Mouse (Mus musculus) forebrain, embryonic 13.5 days (tissue): ENCODE data around the gene Sdc1. TPM values are rescaled to one million over a fixed set of nuclear protein-coding genes. Genes with fewer than 3 reads are reported as not detected.
A peak's percentile ranks its signal among the peaks of the same experiment; 100 is the strongest.

Experiments used
- ATAC-seq: fragments of 200-750 bp; cut with Nextera tagmentation; 2 replicates; pipeline ENCODE4 v1.8.0; 2017
- H3K27ac ChIP-seq: fragments of 300-500 bp; sonication (generic); 2 replicates; pipeline ENCODE4 v1.5.1; 2015; ENCODE audit warnings: inconsistent platforms, mild to moderate bottlenecking, moderate library complexity
- H3K27me3 ChIP-seq: fragments of 300-500 bp; sonication (generic); 2 replicates; pipeline ENCODE4 v1.6.1; 2015; ENCODE audit warnings: mild to moderate bottlenecking, inconsistent platforms
- H3K36me3 ChIP-seq: fragments of 300-500 bp; sonication (generic); 2 replicates; pipeline ENCODE4 v1.6.1; 2015; ENCODE audit warnings: mild to moderate bottlenecking, inconsistent platforms; ENCODE audit not compliant: poor library complexity, severe bottlenecking
- H3K4me1 ChIP-seq: fragments of 300-500 bp; sonication (generic); 2 replicates; pipeline ENCODE4 v1.6.1; 2015; ENCODE audit warnings: inconsistent platforms
- H3K4me2 ChIP-seq: fragments of 300-500 bp; sonication (generic); 2 replicates; pipeline ENCODE4 v1.6.1; 2015; ENCODE audit warnings: inconsistent platforms, mild to moderate bottlenecking, moderate library complexity
- H3K4me3 ChIP-seq: fragments of 300-500 bp; sonication (generic); 2 replicates; pipeline ENCODE4 v1.5.1; 2015; ENCODE audit warnings: mild to moderate bottlenecking, inconsistent platforms
- H3K9ac ChIP-seq: fragments of 300-500 bp; sonication (generic); 2 replicates; pipeline ENCODE4 v1.6.1; 2015; ENCODE audit warnings: mild to moderate bottlenecking, inconsistent platforms
- H3K9me3 ChIP-seq: fragments of 300-500 bp; sonication (generic); replicated peaks from 2 replicates; pipeline ENCODE4 v1.6.1; 2016; ENCODE audit warnings: inconsistent platforms
- WGBS: fragments of 180-500 bp; shearing (Covaris S2); methylation state at CpG from one replicate; pipeline ENCODE4 v1.1.7; 2015; 5-methylcytosine and 5-hydroxymethylcytosine counted together
- polyA plus RNA-seq: library from polyadenylated mRNA; unstranded; fragments of >200 nt; fragmentation: Nextera tagmentation; extraction: Ambion mirVana; gene quantifications from 2 replicates; pipeline ENCODE4 v1.2.1, GENCODE M21; 2015

The Sdc1 gene
- polyA plus RNA-seq, 1 experiment from 2014 or later = 38.2 TPM

DNA sequence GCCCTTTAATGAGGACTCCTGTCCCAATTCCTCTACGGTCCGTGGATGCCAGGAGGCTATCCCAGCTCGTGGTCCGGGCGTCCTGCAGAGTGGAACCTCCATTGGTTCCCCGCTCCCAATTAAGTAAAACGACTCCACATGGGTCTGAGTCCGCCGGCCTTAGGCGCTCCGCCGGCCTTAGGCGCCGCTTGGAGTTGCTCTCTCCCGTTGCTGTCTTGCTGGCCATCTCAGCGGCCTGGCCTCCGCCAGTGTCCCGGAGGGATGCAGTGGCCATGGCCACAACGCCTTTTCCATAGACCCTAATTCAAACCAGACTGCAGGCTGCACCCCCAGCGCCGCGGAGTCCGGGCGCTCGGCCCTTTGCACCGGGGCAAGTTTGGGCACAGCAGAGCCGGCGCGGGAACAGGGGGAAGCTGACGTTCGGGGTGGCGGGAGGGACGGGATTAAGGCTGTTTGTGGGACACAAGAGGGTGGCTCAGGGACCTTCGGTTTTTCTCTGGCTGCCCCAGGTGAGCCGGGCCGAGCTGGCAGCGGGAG lies 789 bp downstream of the Sdc1 start:
- peaks cover 18% of the 10 kb centered on the region for H3K4me1 ChIP-seq
- peak overlapping the region; percentile 85 for H3K9ac ChIP-seq
- peak overlapping the region; percentile 88 for H3K4me3 ChIP-seq
- H3K27ac ChIP-seq = peak overlapping the region; percentile 82
- H3K4me2 ChIP-seq = peak overlapping the region; percentile 92
- WGBS = 0% methylated on average over 37 of the region's 37 CpGs
- peak; percentile 28 for ATAC-seq
- H3K36me3 ChIP-seq = no peaks in the 10 kb centered on the region
- no peaks in the 10 kb centered on the region for H3K27me3 ChIP-seq
- no peaks in the 10 kb centered on the region for H3K9me3 ChIP-seq

DNA sequence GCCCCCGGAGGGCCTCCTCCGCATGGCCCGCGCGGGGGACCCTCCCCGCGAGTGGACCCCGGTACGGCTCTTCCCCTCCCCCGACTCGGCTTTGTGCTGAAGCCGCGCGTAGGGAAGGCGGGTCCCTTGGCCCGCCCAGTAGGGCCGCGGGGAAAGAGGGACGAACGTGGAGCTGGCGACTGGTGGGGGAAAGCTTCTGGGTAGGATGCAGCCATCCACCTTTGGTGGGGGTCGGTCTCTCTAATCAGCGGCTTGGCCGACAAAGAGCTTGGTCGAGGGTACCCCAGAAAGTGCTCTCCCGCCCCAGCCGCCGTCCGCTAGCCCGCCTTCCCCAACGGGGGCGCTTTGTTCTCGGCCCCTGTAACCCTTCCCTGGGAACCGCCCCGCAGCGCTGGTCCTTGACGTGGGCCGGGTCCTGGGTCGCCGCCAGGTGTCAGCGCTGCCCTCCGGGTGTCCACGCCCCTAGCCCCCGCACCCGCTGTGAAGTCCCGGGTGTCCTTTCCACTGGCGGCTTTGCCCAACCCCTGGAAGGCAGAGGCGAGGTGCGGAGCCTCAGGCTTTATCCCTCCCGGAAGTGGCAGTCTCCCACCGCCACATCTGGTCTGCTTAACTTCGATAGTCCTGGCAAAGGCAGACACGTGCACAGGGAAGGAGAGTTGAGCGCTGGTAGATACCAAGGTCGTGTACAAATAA lies 1.5 kb downstream of the Sdc1 start:
- peak overlapping the region; percentile 92 for H3K4me2 ChIP-seq
- H3K9me3 ChIP-seq = no peaks in the 10 kb centered on the region
- no peaks in the 10 kb centered on the region for H3K36me3 ChIP-seq
- under 1% methylated on average over 53 of the region's 55 CpGs for WGBS
- H3K27ac ChIP-seq = peak overlapping the region; percentile 82
- H3K4me3 ChIP-seq = peak overlapping the region; percentile 88
- H3K27me3 ChIP-seq = no peaks in the 10 kb centered on the region
- peaks cover 18% of the 10 kb centered on the region for H3K4me1 ChIP-seq
- peak overlapping the region; percentile 85 for H3K9ac ChIP-seq
- peak; percentile 61 for ATAC-seq

DNA sequence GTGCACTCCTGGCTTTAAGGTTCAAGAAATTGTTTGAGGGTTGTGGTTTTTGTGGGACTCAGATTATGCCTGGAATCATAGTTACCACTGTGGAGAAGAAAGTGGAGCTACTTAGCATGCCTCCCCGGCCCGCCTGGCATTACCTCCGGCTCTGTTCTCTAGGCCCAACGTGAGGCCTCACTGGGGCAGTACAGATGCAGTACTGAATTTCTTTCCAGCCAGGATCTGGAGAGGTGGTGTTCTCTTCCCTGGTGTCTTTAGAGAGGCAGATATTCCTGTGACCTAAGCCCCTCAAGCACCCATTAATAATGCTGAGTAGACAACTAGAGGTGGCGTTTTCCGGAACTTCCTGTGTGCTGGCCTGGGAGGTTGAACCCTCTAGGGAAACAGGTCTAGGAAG lies 2.2 kb downstream of the Sdc1 start:
- Histone ChIP-seq H3K4me1 (peaks cover 18% of the 10 kb centered on the region), H3K27me3 (no peaks in the 10 kb centered on the region), H3K9me3 (no peaks in the 10 kb centered on the region), H3K4me2 (peak overlapping the region; percentile 92), H3K4me3 (peak overlapping the region; percentile 88), H3K36me3 (no peaks in the 10 kb centered on the region), H3K27ac (no peak overlapping the region), H3K9ac (peak overlapping the region; percentile 85)
- 25% methylated on average over 6 of the region's 6 CpGs for WGBS
- no peak for ATAC-seq

DNA sequence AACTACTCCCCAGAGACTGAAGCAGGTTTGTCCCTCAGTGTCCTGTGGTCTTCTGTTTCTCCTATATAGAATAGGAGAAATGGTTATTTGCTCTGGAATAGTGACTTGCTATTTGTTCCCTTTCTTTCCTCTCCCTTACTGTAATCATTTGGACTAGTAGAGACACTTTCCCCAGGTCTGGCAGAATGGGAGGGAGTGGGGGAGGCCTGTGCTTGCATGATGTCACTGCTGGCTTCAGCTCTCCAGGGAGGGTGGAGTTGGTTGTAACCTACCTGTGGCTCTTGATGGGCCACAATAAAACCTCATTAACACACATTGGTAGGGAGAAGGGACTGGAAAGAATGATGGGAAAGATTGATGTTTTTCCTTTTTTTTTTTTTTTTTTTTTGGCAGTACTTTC lies 3.1 kb downstream of the Sdc1 start:
- H3K4me2 ChIP-seq = peak overlapping the region; percentile 92; the same call in 1 of the 2 replicates
- 0 out of 2 replicates have a peak overlapping the region, but pooled peaks have one; percentile 85 for H3K9ac ChIP-seq

DNA sequence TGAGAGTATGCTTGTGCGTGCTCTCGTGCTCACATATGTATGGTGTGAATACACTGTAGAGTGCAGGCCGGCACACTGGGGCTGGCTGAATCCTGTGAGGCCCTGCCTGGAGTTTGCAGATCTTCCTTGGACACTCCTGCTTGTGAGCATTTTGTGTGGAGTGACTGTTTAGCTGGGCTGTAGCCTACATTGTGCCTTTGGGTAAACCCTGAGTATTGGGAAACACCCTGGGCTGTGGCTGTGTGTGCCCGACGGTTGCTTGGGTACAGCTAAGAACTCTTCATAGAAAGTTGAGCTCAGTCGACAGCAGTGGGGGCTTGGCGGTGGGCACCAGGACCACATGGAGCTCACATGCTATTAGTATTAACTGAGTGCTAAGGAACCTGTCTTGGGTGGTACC lies 5.1 kb downstream of the Sdc1 start:
- Histone ChIP-seq H3K27ac (no peak overlapping the region), H3K9ac (no peak overlapping the region), H3K4me3 (no peak overlapping the region), H3K4me2 (no peak overlapping the region), H3K9me3 (no peaks in the 10 kb centered on the region), H3K4me1 (peaks cover 15% of the 10 kb centered on the region), H3K27me3 (no peaks in the 10 kb centered on the region), H3K36me3 (no peaks in the 10 kb centered on the region)
- 92% methylated on average over 7 of the region's 7 CpGs for WGBS
- no peak for ATAC-seq

More for the DNA sequence above, 3.1 kb downstream of the Sdc1 start:
- Histone ChIP-seq H3K4me3 (peak overlapping the region; percentile 88; the same call in 1 of the 2 replicates), H3K4me1 (peaks cover 18% of the 10 kb centered on the region), H3K36me3 (no peaks in the 10 kb centered on the region), H3K27me3 (no peaks in the 10 kb centered on the region), H3K9me3 (no peaks in the 10 kb centered on the region), H3K27ac (no peak overlapping the region)
- ATAC-seq = no peak

DNA sequence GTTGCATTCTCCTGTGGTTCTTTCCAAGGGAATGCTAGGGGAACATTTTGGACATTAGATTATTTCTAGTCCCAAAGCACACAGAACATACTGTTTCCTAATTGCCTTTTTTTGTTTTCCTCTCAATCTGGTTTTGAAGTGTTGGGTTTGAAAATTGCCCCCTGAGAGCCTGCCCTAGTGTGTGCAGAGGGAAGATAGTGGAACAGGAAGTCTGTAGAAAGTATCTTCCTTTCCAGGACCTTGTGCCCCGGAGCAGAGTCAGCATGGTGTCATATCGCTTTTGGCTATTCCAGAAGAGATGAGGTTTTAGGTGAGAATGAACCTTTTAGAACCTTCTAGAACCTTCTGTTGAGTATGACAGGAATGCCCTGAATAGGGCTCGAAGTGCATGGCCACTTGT lies 5.6 kb downstream of the Sdc1 start:
- no peak overlapping the region for H3K4me2 ChIP-seq
- no peak overlapping the region for H3K4me3 ChIP-seq
- H3K9ac ChIP-seq = no peak overlapping the region
- H3K9me3 ChIP-seq = no peaks in the 10 kb centered on the region
- peaks cover 15% of the 10 kb centered on the region for H3K4me1 ChIP-seq
- H3K27ac ChIP-seq = no peak overlapping the region
- H3K27me3 ChIP-seq = no peaks in the 10 kb centered on the region
- ATAC-seq = no peak
- H3K36me3 ChIP-seq = no peaks in the 10 kb centered on the region
- 95% methylated on average over 3 of the region's 3 CpGs for WGBS

DNA sequence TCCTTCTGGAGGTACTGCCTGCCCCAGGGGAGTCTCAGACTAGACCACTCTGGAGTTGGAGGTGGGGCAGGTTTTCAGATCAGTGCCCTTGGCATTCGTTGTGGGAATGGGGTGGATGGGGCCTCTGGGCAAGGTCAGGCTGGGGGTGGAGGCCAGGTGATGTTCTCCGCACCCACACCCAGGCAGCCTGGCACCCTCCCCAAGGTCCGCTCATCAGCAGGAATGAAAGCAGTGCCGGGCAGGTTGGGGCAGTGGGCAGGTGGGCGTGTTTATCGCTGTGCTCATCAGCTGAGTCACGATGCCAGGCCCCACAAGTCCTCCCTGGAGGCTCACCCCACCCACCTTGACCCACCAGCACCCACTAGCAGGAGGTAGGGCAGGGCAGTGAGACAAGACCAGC lies 7.0 kb downstream of the Sdc1 start:
- ATAC-seq = no peak
- no peak overlapping the region for H3K4me2 ChIP-seq
- no peak overlapping the region for H3K9ac ChIP-seq
- 93% methylated on average over 7 of the region's 7 CpGs for WGBS
- H3K4me3 ChIP-seq = no peak overlapping the region
- no peak overlapping the region for H3K27ac ChIP-seq
- H3K27me3 ChIP-seq = no peaks in the 10 kb centered on the region
- H3K36me3 ChIP-seq = no peaks in the 10 kb centered on the region
- H3K4me1 ChIP-seq = peaks cover 12% of the 10 kb centered on the region
- H3K9me3 ChIP-seq = no peaks in the 10 kb centered on the region

DNA sequence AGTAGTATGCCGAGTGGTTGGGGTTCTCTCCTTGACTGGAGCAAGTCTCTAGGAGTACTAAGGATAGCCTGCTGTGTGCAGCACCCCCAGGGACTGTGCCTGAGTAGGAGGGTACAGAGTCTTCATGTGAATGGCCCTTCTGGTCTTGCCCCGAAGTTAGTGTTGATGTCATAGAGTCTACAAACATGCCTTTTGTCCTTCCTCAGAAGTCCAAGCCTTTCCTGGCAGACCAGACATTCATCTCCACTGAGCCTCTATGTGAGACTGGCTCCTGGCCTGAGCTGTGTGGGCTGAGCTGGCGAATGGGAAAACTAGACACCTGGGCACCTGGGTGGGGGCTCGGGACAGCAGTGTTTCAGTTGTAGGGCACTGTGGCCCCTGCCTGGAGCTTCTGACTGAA lies 8.7 kb downstream of the Sdc1 start:
- ATAC-seq = no peak
- H3K36me3 ChIP-seq = no peaks in the 10 kb centered on the region
- no peaks in the 10 kb centered on the region for H3K4me1 ChIP-seq
- no peaks in the 10 kb centered on the region for H3K9me3 ChIP-seq
- H3K9ac ChIP-seq = no peak overlapping the region
- H3K27me3 ChIP-seq = no peaks in the 10 kb centered on the region
- no peak overlapping the region for H3K27ac ChIP-seq
- no peak overlapping the region for H3K4me2 ChIP-seq
- WGBS = 73% methylated on average over 4 of the region's 4 CpGs
- no peak overlapping the region for H3K4me3 ChIP-seq

DNA sequence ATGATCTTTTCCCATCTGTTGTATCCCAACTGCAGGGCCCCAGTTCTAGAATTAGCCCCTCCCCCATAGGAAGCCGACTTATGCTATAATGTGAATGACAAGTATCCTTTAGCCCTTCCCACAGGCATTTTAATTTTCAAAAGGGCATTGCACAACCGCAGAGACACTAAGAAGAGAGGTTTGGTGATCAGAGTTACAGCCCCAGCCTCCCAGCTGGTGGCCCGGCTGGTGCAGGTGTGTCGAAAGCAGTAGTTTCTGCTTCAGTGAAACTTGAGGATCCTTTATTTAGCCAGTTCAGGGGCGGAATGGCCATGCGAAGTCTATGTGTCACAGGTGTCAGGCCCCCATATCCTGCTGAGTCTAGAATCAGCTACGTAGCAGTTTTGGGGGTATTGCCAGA lies 10.0 kb downstream of the Sdc1 start:
- H3K27ac ChIP-seq = no peak overlapping the region
- H3K4me1 ChIP-seq = no peaks in the 10 kb centered on the region
- H3K4me3 ChIP-seq = no peak overlapping the region
- no peak for ATAC-seq
- H3K36me3 ChIP-seq = no peaks in the 10 kb centered on the region
- H3K9me3 ChIP-seq = no peaks in the 10 kb centered on the region
- WGBS = 79% methylated on average over 7 of the region's 7 CpGs
- H3K27me3 ChIP-seq = no peaks in the 10 kb centered on the region
- H3K9ac ChIP-seq = no peak overlapping the region
- H3K4me2 ChIP-seq = no peak overlapping the region

DNA sequence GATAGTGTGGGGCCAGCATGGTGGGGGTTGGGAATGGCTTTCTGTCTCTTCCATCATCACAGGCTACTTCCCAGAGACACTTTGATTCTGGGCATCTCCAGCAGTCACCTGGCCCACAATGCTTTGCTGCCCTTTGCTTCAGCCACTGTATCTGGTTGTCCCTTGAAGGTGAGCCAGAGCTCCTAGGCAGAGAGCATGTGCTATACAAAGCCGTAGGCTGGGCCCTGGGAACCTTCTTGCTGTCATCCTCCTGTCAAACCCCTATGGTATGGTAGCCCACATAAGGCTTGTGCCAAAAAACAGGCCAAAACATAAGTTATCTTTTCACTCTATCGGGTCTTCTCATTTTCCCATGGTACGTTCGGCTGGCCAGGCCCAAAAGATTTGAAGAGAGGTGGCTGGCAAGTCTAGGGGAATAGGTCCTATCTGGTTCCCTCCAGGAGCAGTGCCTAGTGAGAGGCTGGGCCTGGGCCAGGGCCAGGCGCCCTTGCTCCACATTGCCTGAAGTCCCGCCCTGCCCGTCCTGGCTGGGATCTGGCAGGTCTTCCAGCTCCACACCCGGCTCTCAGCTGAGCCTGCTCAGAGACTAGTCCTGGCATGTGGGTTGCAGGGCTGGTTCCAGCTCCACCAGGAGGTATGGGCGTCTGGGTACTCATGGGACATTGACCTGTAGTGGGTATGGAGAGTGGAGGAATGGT lies 10.7 kb downstream of the Sdc1 start:
- Histone ChIP-seq H3K9ac (no peak overlapping the region), H3K36me3 (no peaks in the 10 kb centered on the region), H3K4me3 (no peak overlapping the region), H3K9me3 (no peaks in the 10 kb centered on the region), H3K27me3 (no peaks in the 10 kb centered on the region), H3K27ac (no peak overlapping the region), H3K4me2 (no peak overlapping the region), H3K4me1 (no peaks in the 10 kb centered on the region)
- no peak for ATAC-seq
- whole genome bisulfite sequencing = 87% methylated on average over 9 of the region's 9 CpGs

DNA sequence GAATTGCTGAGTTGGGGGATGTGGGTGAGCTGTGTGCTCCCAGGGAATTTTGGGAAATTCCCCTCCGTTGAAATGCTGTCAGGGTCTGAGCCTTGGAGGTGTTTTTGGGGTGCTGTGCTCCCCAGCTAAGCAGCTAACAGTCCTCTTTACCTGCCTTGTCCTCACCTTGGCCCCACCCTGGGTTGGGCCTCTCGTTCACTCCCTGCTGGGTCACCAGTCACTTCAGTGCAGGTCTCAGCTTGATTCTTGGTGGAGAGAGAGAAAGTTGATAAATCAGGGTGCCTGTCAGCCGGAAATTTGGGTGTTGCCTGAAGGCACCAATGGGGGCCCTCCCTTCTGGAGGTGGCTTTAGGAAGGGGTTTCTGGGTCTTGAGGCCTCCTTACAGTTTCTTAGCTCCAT lies 11.4 kb downstream of the Sdc1 start:
- no peak overlapping the region for H3K4me2 ChIP-seq
- H3K36me3 ChIP-seq = no peaks in the 10 kb centered on the region
- no peaks in the 10 kb centered on the region for H3K4me1 ChIP-seq
- no peak overlapping the region for H3K4me3 ChIP-seq
- no peaks in the 10 kb centered on the region for H3K9me3 ChIP-seq
- H3K9ac ChIP-seq = no peak overlapping the region
- ATAC-seq = no peak
- no peaks in the 10 kb centered on the region for H3K27me3 ChIP-seq
- WGBS = 95% methylated on average over 3 of the region's 3 CpGs
- H3K27ac ChIP-seq = no peak overlapping the region

DNA sequence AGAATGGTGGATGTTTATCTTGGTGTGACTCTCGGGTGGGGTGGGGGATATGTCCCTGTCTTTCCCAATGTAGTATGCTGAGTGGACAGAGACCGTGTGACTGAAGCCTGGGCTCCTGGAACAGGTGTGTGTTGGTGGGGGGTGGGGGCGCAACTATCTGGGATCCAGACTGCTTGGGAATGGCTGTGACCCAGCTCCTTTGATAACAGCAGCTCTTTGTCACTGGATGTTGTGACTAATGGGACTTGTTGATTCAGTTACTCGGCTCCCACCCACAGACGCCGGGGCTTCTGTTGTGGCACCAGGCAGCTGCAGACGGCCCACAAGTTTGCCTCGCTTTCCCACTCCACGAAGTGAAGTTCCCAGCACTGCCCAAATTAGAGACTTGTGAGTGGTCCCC lies 13.1 kb downstream of the Sdc1 start:
- WGBS = 77% methylated on average over 9 of the region's 9 CpGs
- Histone ChIP-seq H3K27ac (no peak overlapping the region), H3K4me2 (no peak overlapping the region), H3K9ac (no peak overlapping the region), H3K9me3 (no peaks in the 10 kb centered on the region), H3K27me3 (no peaks in the 10 kb centered on the region), H3K4me1 (no peaks in the 10 kb centered on the region), H3K4me3 (no peak overlapping the region), H3K36me3 (no peaks in the 10 kb centered on the region)
- ATAC-seq = no peak
